Mouse (Mus musculus) CH12.LX (cell line): Measurements from ENCODE around the gene 4933414I15Rik. TPM values are rescaled to one million over a fixed set of nuclear protein-coding genes. Genes with fewer than 3 reads are reported as not detected.

Experiments used
- DNase-seq: peaks from one replicate; pipeline ENCODE4 v3.0.0-alpha.2; 2013; ENCODE audit errors: extremely low read depth
- H3K27ac ChIP-seq: 2 replicates; pipeline ENCODE4 v1.5.1; 2012; ENCODE audit warnings: low read depth, mild to moderate bottlenecking, control low read depth, moderate library complexity; ENCODE audit not compliant: insufficient read depth
- H3K27me3 ChIP-seq: replicated peaks from 2 replicates; pipeline ENCODE3; 2012; ENCODE audit warnings: inconsistent platforms
- H3K36me3 ChIP-seq, 2 experiments: replicated peaks in 1 of 2; 2 replicates each; pipeline versions ENCODE3 to v1.6.1; 2012; ENCODE audit warnings: inconsistent platforms in 1 of 2, low read length in 1 of 2, mild to moderate bottlenecking in 1 of 2, mixed read lengths in 1 of 2, moderate library complexity in 1 of 2; ENCODE audit not compliant: control insufficient read depth in 1 of 2, insufficient read depth in 1 of 2
- H3K4me1 ChIP-seq, 2 experiments: 2 replicates each; pipeline ENCODE4 v1.6.1; 2012; ENCODE audit warnings: inconsistent platforms in 1 of 2, moderate library complexity in 1 of 2; ENCODE audit not compliant: insufficient read depth in 2 of 2, control insufficient read depth in 1 of 2
- H3K4me2 ChIP-seq: 2 replicates; pipeline ENCODE4 v1.6.1; 2012; ENCODE audit warnings: low read depth, mild to moderate bottlenecking, control low read depth; ENCODE audit not compliant: poor library complexity, insufficient read depth, severe bottlenecking
- H3K4me3 ChIP-seq, 3 experiments: fragments of 150-350 bp in 1 of 3; sonication (generic) in 1 of 3; replicated peaks in 1 of 3; 2 replicates each; pipeline versions ENCODE3 to v1.5.1; 2011 to 2012; ENCODE audit warnings: low read depth in 2 of 3, low read length in 2 of 3, mild to moderate bottlenecking in 2 of 3, moderate library complexity in 2 of 3, control low read depth in 1 of 3, improper control_type of control experiment in 1 of 3, inconsistent platforms in 1 of 3, mixed read lengths in 1 of 3; ENCODE audit not compliant: poor library complexity in 1 of 3
- H3K79me2 ChIP-seq: replicated peaks from 2 replicates; pipeline ENCODE4 v1.6.1; 2012; ENCODE audit warnings: mild to moderate bottlenecking, moderate library complexity; ENCODE audit not compliant: control insufficient read depth, poor library complexity, insufficient read depth, severe bottlenecking; ENCODE audit errors: extremely low read depth
- H3K9ac ChIP-seq: 2 replicates; pipeline ENCODE4 v1.6.1; 2012; ENCODE audit warnings: low read depth, mild to moderate bottlenecking, control low read depth, moderate library complexity; ENCODE audit not compliant: insufficient read depth
- H3K9me3 ChIP-seq: replicated peaks from 2 replicates; pipeline ENCODE3; 2012; ENCODE audit warnings: low read length, inconsistent platforms, mixed read lengths
- CHD1 ChIP-seq: IDR thresholded peaks from 2 replicates; pipeline ENCODE4 v1.6.1; 2012; ENCODE audit warnings: low read depth, low read length, improper control_type of control experiment, inconsistent platforms
- CTCF ChIP-seq, 2 experiments: IDR thresholded peaks in 1 of 2; conservative IDR thresholded peaks in 1 of 2; 2 replicates each; pipeline ENCODE4 v1.5.1; 2011 to 2012; ENCODE audit warnings: low read depth in 2 of 2, low read length in 2 of 2, improper control_type of control experiment in 1 of 2, inconsistent platforms in 1 of 2, mild to moderate bottlenecking in 1 of 2, moderate library complexity in 1 of 2
- E2F4 ChIP-seq: IDR thresholded peaks from 2 replicates; pipeline ENCODE4 v1.6.1; 2011; ENCODE audit warnings: low read depth, low read length, improper control_type of control experiment; ENCODE audit not compliant: insufficient replicate concordance
- ELF1 ChIP-seq: IDR thresholded peaks from 2 replicates; pipeline ENCODE4 v1.6.1; 2014; ENCODE audit warnings: low read depth, mild to moderate bottlenecking, inconsistent platforms, low read length, improper control_type of control experiment
- JUND ChIP-seq: conservative IDR thresholded peaks from 2 replicates; pipeline ENCODE4 v1.6.1; 2011; ENCODE audit warnings: low read depth, low read length, improper control_type of control experiment
- KAT2A ChIP-seq: IDR thresholded peaks from 2 replicates; pipeline ENCODE4 v1.6.1; 2012; ENCODE audit warnings: low read length, improper control_type of control experiment, inconsistent platforms; ENCODE audit not compliant: insufficient replicate concordance
- MEF2A ChIP-seq: IDR thresholded peaks from 2 replicates; pipeline ENCODE4 v1.6.1; 2014; ENCODE audit warnings: low read depth, mild to moderate bottlenecking, inconsistent platforms, low read length, improper control_type of control experiment, borderline replicate concordance
- MYC ChIP-seq: IDR thresholded peaks from 2 replicates; pipeline ENCODE4 v1.6.1; 2011; ENCODE audit warnings: low read depth, mild to moderate bottlenecking, improper control_type of control experiment, low read length
- POLR2A ChIP-seq: IDR thresholded peaks from 2 replicates; pipeline ENCODE4 v1.6.1; 2011; ENCODE audit warnings: low read depth, mild to moderate bottlenecking, improper control_type of control experiment, low read length
- RCOR1 ChIP-seq: conservative IDR thresholded peaks from 2 replicates; pipeline ENCODE4 v1.6.1; 2012; ENCODE audit warnings: low read depth, mild to moderate bottlenecking, inconsistent platforms, low read length, improper control_type of control experiment
- SMC3 ChIP-seq: IDR thresholded peaks from 2 replicates; pipeline ENCODE4 v1.6.1; 2011; ENCODE audit warnings: low read depth, low read length, improper control_type of control experiment
- TBP ChIP-seq: conservative IDR thresholded peaks from 2 replicates; pipeline ENCODE4 v1.6.1; 2011; ENCODE audit warnings: low read depth, low read length, improper control_type of control experiment
- TCF12 ChIP-seq: IDR thresholded peaks from 2 replicates; pipeline ENCODE4 v1.6.1; 2014; ENCODE audit warnings: low read depth, mild to moderate bottlenecking, inconsistent platforms, low read length, improper control_type of control experiment
- USF1 ChIP-seq: IDR thresholded peaks from 2 replicates; pipeline ENCODE4 v1.6.1; 2014; ENCODE audit warnings: low read depth, mild to moderate bottlenecking, inconsistent platforms, low read length, improper control_type of control experiment
- ZMIZ1 ChIP-seq: IDR thresholded peaks from 2 replicates; pipeline ENCODE4 v1.6.1; 2012; ENCODE audit warnings: low read depth, mild to moderate bottlenecking, inconsistent platforms, low read length, improper control_type of control experiment
- ZNF384 ChIP-seq: IDR thresholded peaks from 2 replicates; pipeline ENCODE4 v1.6.1; 2012; ENCODE audit warnings: low read depth, low read length, improper control_type of control experiment, inconsistent platforms
- dilution Hi-C: fragments of 300-500 bp; cut with MboI; formaldehyde crosslinking; loops from 2 replicates; pipeline ENCODE4 v1.14.3; 2020; ENCODE audit warnings: low sequenced_read_pairs; ENCODE audit not compliant: extremely low pct_unique_long_range_greater_than_20kb, extremely low pct_ligation_motif_present
- in situ Hi-C: fragments of 300-500 bp; cut with MboI; formaldehyde crosslinking; loops from 3 replicates; pipeline ENCODE4 v1.14.3; 2019; ENCODE audit warnings: low sequenced_read_pairs, low pct_ligation_motif_present, low pct_unique_long_range_greater_than_20kb, mixed read lengths
- polyA plus RNA-seq: library from polyadenylated mRNA; unstranded; fragments of >175 nt; gene quantifications from 2 replicates; pipeline ENCODE4 v1.2.1, GENCODE M21; 2012; ENCODE audit warnings: low read depth; ENCODE audit not compliant: insufficient read length
- total RNA-seq, 2 experiments: library from RNA; depleted of rRNA; stranded (reverse); fragments of 300-350 nt in 1 of 2; fragments of >200 nt in 1 of 2; gene quantifications; 2 replicates each; pipeline ENCODE4 v1.2.3; 2012 to 2014

4933414I15Rik gene
- total and polyA plus RNA-seq, 3 experiments: not detected

DNA sequence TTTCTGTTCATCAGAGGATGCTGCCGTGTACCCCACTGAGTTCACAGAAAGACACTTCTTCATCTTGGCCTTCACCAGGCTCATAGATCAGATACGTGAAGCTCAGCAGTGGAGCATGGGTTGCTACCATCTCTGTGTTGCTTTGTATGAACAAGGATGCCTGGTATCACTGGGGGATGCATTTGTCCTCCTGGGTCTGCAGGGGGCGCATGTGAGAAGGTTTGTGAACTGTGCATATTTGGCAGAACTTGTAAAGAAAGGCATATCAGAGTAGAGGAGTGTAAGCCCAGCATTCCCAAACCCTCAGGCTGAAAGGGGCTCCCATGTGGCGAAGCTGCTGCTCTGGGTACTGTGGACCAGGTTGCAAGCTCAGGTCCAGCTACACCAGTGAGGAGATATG lies 33.7 kb upstream of the 4933414I15Rik start:
- dilution Hi-C loops (no loop called here), in situ Hi-C loops (no loop called here)
- Histone ChIP-seq H3K27ac (no peak overlapping the region), H3K79me2 (no peaks in the 10 kb centered on the region), H3K4me2 (no peak overlapping the region), H3K36me3 (no peaks in the 10 kb centered on the region), H3K9ac (no peak overlapping the region), H3K9me3 (peaks cover 17% of the 10 kb centered on the region), H3K4me1 (no peaks in the 10 kb centered on the region), H3K27me3 (peaks cover 50% of the 10 kb centered on the region), H3K4me3 (no peak overlapping the region)
- TF ChIP-seq SMC3 (peak; percentile 5; the same call in 1 of the 2 replicates), CTCF (conservative IDR thresholded peaks at IDR 0.05 in 1 of 2, IDR thresholded peaks at IDR 0.05 in 1 of 2; ENCODE audit: low read depth in 2 of 2, low read length in 2 of 2) (peak in 1 of 2 experiments; percentile 26; a peak in 2 of 4 replicates), TCF12 (no peak), RCOR1 (no peak)
- DNase-seq: no peak

DNA sequence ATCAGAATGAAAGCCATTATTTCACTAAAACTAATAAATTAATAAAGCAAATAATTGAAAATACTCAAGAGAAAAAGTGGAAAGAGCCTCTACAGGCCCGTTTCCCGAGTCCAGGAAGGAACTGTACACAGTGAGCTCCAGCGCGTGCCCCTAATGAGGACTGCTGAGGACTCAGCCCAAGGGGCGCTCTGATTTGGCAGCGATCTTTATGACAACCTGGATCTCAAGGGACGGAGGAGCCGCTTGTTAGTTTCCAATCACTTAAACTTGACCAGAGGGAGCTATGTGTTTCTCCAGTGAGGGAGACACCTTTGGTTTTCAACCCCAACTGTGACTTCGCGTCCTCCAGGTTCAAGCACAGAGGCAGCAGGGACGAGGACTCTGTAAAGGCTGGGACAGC lies 22.7 kb upstream of the 4933414I15Rik start, which contains the start of gene Olfr1378:
TSS of gene Olfr1378 (plus strand) at position 301 of the 400 bp plus-strand sequence.
- dilution Hi-C loops: no loop called here
- no peaks in the 10 kb centered on the region for H3K79me2 ChIP-seq

GRCm38 (mm10) chr11:50964886-50965285 lies 21.3 kb upstream of the 4933414I15Rik start:
- no peak for DNase-seq
- Histone ChIP-seq H3K4me1 (no peaks in the 10 kb centered on the region), H3K27ac (no peak overlapping the region), H3K9ac (no peak overlapping the region), H3K36me3 (no peaks in the 10 kb centered on the region), H3K4me3 (no peak overlapping the region), H3K79me2 (no peaks in the 10 kb centered on the region), H3K9me3 (no peaks in the 10 kb centered on the region), H3K27me3 (peaks cover 69% of the 10 kb centered on the region), H3K4me2 (no peak overlapping the region)
- TF ChIP-seq ZNF384 (no peak), KAT2A (no peak), POLR2A (no peak), MYC (no peak), CTCF (conservative IDR thresholded peaks at IDR 0.05 in 1 of 2, IDR thresholded peaks at IDR 0.05 in 1 of 2; ENCODE audit: low read depth in 2 of 2, low read length in 2 of 2) (no peak), CHD1 (no peak), TBP (no peak), JUND (no peak), TCF12 (no peak), E2F4 (no peak), MEF2A (no peak)
- dilution Hi-C loops (no loop called here), in situ Hi-C loops (no loop called here)

More for the DNA sequence above, 22.7 kb upstream of the 4933414I15Rik start, which contains the start of gene Olfr1378:
- in situ Hi-C loops: no loop called here
- no peak within 1 kb of the TSS for H3K4me3 ChIP-seq
- H3K9me3 ChIP-seq: no peaks in the 10 kb centered on the region
- no peak for DNase-seq
- H3K9ac ChIP-seq: no peak within 1 kb of the TSS
- H3K4me2 ChIP-seq: no peak within 1 kb of the TSS
- no peaks in the 10 kb centered on the region for H3K36me3 ChIP-seq
- H3K27me3 ChIP-seq: peaks cover 74% of the 10 kb centered on the region
- H3K4me1 ChIP-seq: no peaks in the 10 kb centered on the region
- TF ChIP-seq ELF1 (no peak), USF1 (no peak), ZMIZ1 (no peak)
- no peak within 1 kb of the TSS for H3K27ac ChIP-seq
